8 mouse cellular contexts compared by ENCODE assay signal in the genomic region with DNA sequence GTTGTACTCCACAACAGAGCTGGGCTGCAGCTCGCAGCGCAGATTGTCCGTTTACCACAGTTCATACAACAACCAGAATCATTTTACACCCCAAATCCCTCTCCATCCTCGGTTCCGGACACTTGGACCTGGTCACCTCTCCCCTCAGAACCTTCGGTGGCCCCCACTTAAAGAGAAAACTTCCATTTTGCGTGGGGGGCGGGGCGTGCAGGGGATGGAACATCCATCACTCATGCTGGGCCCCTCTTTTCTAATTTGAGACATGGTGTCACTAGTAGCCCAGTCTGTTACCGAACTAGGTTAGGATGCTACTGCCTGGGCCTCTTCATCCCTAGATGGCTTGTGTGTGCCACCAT. TPM values are rescaled to one million over a fixed set of nuclear protein-coding genes. Genes with fewer than 3 reads are reported as not detected.
DNase-seq lines count a peak whose midpoint lies in the region; ATAC-seq and TF ChIP-seq lines count a peak whose summit lies in the region.

No protein-coding gene starts in this region.

- DNase-seq in kidney, postnatal 14 days = no peak
- no peak for DNase-seq in G1E (ENCODE audit: low spot score)
- no peak for DNase-seq in forebrain, embryonic 11.5 days (ENCODE audit: low spot score)
- DNase-seq in limb, embryonic 11.5 days (ENCODE audit: low spot score) = no peak
- no peak for DNase-seq in B cell, adult 2 months
- DNase-seq in layer of hippocampus, postnatal 10 days (ENCODE audit: low spot score in 2 of 2) = no peak

- H3K27me3 ChIP-seq in kidney, embryonic 15.5 days = no peaks in the 10 kb centered on the region
- H3K27me3 ChIP-seq in G1E (ENCODE audit: insufficient read depth, low read length) = peaks cover 12% of the 10 kb centered on the region; the same call in 1 of the 2 replicates
- no peaks in the 10 kb centered on the region for H3K27me3 ChIP-seq in forebrain, embryonic 11.5 days (ENCODE audit: control insufficient read depth, insufficient read depth, low read length)
- H3K27me3 ChIP-seq in limb, embryonic 11.5 days (ENCODE audit: control insufficient read depth, insufficient read depth, low read length) = 0 out of 2 replicates have a peak, but pooled peaks cover 4% of the 10 kb centered on the region
- H3K27me3 ChIP-seq in neural tube, embryonic 13.5 days = no peaks in the 10 kb centered on the region

- H3K9ac ChIP-seq in kidney, embryonic 15.5 days = peak overlapping the region; percentile 64
- peak overlapping the region; percentile 72 for H3K9ac ChIP-seq in forebrain, embryonic 11.5 days (ENCODE audit: low read length)
- peak overlapping the region; percentile 75 for H3K9ac ChIP-seq in limb, embryonic 11.5 days (ENCODE audit: low read length)
- peak overlapping the region; percentile 79 for H3K9ac ChIP-seq in neural tube, embryonic 13.5 days

- H3K4me1 ChIP-seq in kidney, embryonic 15.5 days = peaks cover 9% of the 10 kb centered on the region; the same call in 1 of the 2 replicates
- peaks cover 24% of the 10 kb centered on the region for H3K4me1 ChIP-seq in G1E (ENCODE audit: insufficient read depth, low read depth, low read length)
- peaks cover 4% of the 10 kb centered on the region; the same call in 1 of the 2 replicates for H3K4me1 ChIP-seq in forebrain, embryonic 11.5 days (replicated peaks; ENCODE audit: control insufficient read depth, insufficient read depth, low read length)
- H3K4me1 ChIP-seq in limb, embryonic 11.5 days (ENCODE audit: control insufficient read depth, insufficient read depth, low read length) = no peaks in the 10 kb centered on the region
- H3K4me1 ChIP-seq in neural tube, embryonic 13.5 days (replicated peaks) = peaks cover 6% of the 10 kb centered on the region

- no peak for TF ChIP-seq CTCF in G1E (IDR thresholded peaks at IDR 0.05; ENCODE audit: low read depth, low read length)

- H3K4me3 ChIP-seq in kidney, embryonic 15.5 days (replicated peaks) = peak overlapping the region; percentile 50
- peak overlapping the region; percentile 71 for H3K4me3 ChIP-seq in G1E (ENCODE audit: low read depth, low read length)
- H3K4me3 ChIP-seq in forebrain, embryonic 11.5 days (ENCODE audit: low read depth, low read length) = peak overlapping the region; percentile 37
- H3K4me3 ChIP-seq in limb, embryonic 11.5 days (ENCODE audit: low read depth, low read length) = peak overlapping the region; percentile 37
- peak overlapping the region; percentile 46 for H3K4me3 ChIP-seq in neural tube, embryonic 13.5 days

- ATAC-seq in kidney, embryonic 15.5 days (replicated peaks; ENCODE audit: low FRiP score) = no peak; the same call in 1 of the 2 replicates
- no peak for ATAC-seq in G1E (ENCODE audit: extremely low read depth, insufficient number of reproducible peaks, low FRiP score, poor library complexity, severe bottlenecking)
- peak; percentile 4 for ATAC-seq in forebrain, embryonic 11.5 days (replicated peaks; ENCODE audit: low FRiP score)
- no peak for ATAC-seq in limb, embryonic 11.5 days (ENCODE audit: insufficient number of reproducible peaks, low FRiP score, low TSS enrichment, low read depth)
- peak; percentile 25 for ATAC-seq in neural tube, embryonic 13.5 days (ENCODE audit: low read depth)

- 21% methylated on average over 10 of the region's 10 CpGs for WGBS in kidney, embryonic 15.5 days
- WGBS in forebrain, embryonic 11.5 days = 24% methylated on average over 10 of the region's 10 CpGs
- 19% methylated on average over 10 of the region's 10 CpGs for WGBS in limb, embryonic 11.5 days
- WGBS in neural tube, embryonic 13.5 days = 20% methylated on average over 10 of the region's 10 CpGs

- peak overlapping the region; percentile 95 for H3K27ac ChIP-seq in kidney, embryonic 15.5 days
- peak overlapping the region; percentile 83 for H3K27ac ChIP-seq in forebrain, embryonic 11.5 days (ENCODE audit: low read depth, low read length)
- peak overlapping the region; percentile 60; the same call in 1 of the 2 replicates for H3K27ac ChIP-seq in limb, embryonic 11.5 days (replicated peaks; ENCODE audit: low read depth, low read length)
- H3K27ac ChIP-seq in neural tube, embryonic 13.5 days (replicated peaks) = peak overlapping the region; percentile 95

- no peaks in the 10 kb centered on the region for H3K9me3 ChIP-seq in kidney, embryonic 15.5 days (replicated peaks)
- H3K9me3 ChIP-seq in G1E (replicated peaks) = no peaks in the 10 kb centered on the region
- H3K9me3 ChIP-seq in forebrain, embryonic 11.5 days (ENCODE audit: control insufficient read depth, low read length) = no peaks in the 10 kb centered on the region
- H3K9me3 ChIP-seq in limb, embryonic 11.5 days (ENCODE audit: control insufficient read depth, low read length) = no peaks in the 10 kb centered on the region
- no peaks in the 10 kb centered on the region for H3K9me3 ChIP-seq in neural tube, embryonic 13.5 days

- peak overlapping the region; percentile 78 for H3K4me2 ChIP-seq in kidney, embryonic 15.5 days
- peak overlapping the region; percentile 71 for H3K4me2 ChIP-seq in forebrain, embryonic 11.5 days (ENCODE audit: low read depth, low read length, severe bottlenecking)
- H3K4me2 ChIP-seq in limb, embryonic 11.5 days (ENCODE audit: low read depth, severe bottlenecking) = peak overlapping the region; percentile 63
- H3K4me2 ChIP-seq in neural tube, embryonic 13.5 days = peak overlapping the region; percentile 69

- H3K36me3 ChIP-seq in kidney, embryonic 15.5 days = no peaks in the 10 kb centered on the region
- peaks cover 3% of the 10 kb centered on the region for H3K36me3 ChIP-seq in G1E (replicated peaks)
- no peaks in the 10 kb centered on the region for H3K36me3 ChIP-seq in forebrain, embryonic 11.5 days (ENCODE audit: control insufficient read depth, insufficient read depth, low read length)
- no peaks in the 10 kb centered on the region for H3K36me3 ChIP-seq in limb, embryonic 11.5 days (ENCODE audit: control insufficient read depth, insufficient read depth, low read length)
- H3K36me3 ChIP-seq in neural tube, embryonic 13.5 days = no peaks in the 10 kb centered on the region

RNA-seq across cellular contexts. Expression of a gene that starts 0.8 kb away (rescaled TPM):
- 2.5 and 2.8 TPM in 2 replicates for polyA plus RNA-seq in kidney, embryonic 15.5 days (2015; fragmentation: Nextera tagmentation; extraction: Ambion mirVana)
- total RNA-seq in G1E (2014; fragmentation: Nextera tagmentation) = 1.2 and 5.1 TPM in 2 replicates
- total RNA-seq in G1E (2017) = 0.66 and 0.93 TPM in 2 replicates
- 2.4 and 3.1 TPM in 2 replicates for polyA plus RNA-seq in G1E (2012)
- polyA plus RNA-seq in forebrain, embryonic 11.5 days (2014; fragmentation: Nextera tagmentation; extraction: Ambion mirVana) = 4.3 and 5.3 TPM in 2 replicates
- polyA plus RNA-seq in limb, embryonic 11.5 days (2014; fragmentation: Nextera tagmentation; extraction: Ambion mirVana) = 2.6 TPM in 2 replicates
- polyA plus RNA-seq in neural tube, embryonic 13.5 days (2015; fragmentation: Nextera tagmentation; extraction: Ambion mirVana) = 8.8 and 9.7 TPM in 2 replicates
- 10 to 100 TPM; 10.4 to 12.8 TPM for total RNA-seq in layer of hippocampus, postnatal 10 days (2021)

RNA-seq across cellular contexts. Expression of a gene that starts 9.3 kb away (rescaled TPM):
- 84.2 and 93.7 TPM in 2 replicates for polyA plus RNA-seq in kidney, embryonic 15.5 days (2015; fragmentation: Nextera tagmentation; extraction: Ambion mirVana)
- total RNA-seq in G1E (2014; fragmentation: Nextera tagmentation) (40.3 and 47.7 TPM in 2 replicates), G1E (2017) (66.9 and 71.7 TPM in 2 replicates)
- polyA plus RNA-seq in G1E (2012) = 297 and 313 TPM in 2 replicates
- 71.2 and 75.1 TPM in 2 replicates for polyA plus RNA-seq in forebrain, embryonic 11.5 days (2014; fragmentation: Nextera tagmentation; extraction: Ambion mirVana)
- 83.9 and 87.3 TPM in 2 replicates for polyA plus RNA-seq in limb, embryonic 11.5 days (2014; fragmentation: Nextera tagmentation; extraction: Ambion mirVana)
- 48.1 and 51.9 TPM in 2 replicates for polyA plus RNA-seq in neural tube, embryonic 13.5 days (2015; fragmentation: Nextera tagmentation; extraction: Ambion mirVana)
- 10 to 100 TPM; 28.9 to 35.8 TPM for total RNA-seq in layer of hippocampus, postnatal 10 days (2021)

RNA-seq across cellular contexts. Expression of a gene that starts 10.2 kb away (rescaled TPM):
- polyA plus RNA-seq in kidney, embryonic 15.5 days (2015; fragmentation: Nextera tagmentation; extraction: Ambion mirVana) = 15.2 and 16.1 TPM in 2 replicates
- total RNA-seq in G1E (2014; fragmentation: Nextera tagmentation) = not detected in 2 replicates
- total RNA-seq in G1E (2017) = 0.05 TPM in 1 of 2 replicates, not detected in the other
- polyA plus RNA-seq in G1E (2012) = 0.04 and 0.05 TPM in 2 replicates
- 1.3 and 1.6 TPM in 2 replicates for polyA plus RNA-seq in forebrain, embryonic 11.5 days (2014; fragmentation: Nextera tagmentation; extraction: Ambion mirVana)
- 1.2 and 1.4 TPM in 2 replicates for polyA plus RNA-seq in limb, embryonic 11.5 days (2014; fragmentation: Nextera tagmentation; extraction: Ambion mirVana)
- 2.6 and 2.7 TPM in 2 replicates for polyA plus RNA-seq in neural tube, embryonic 13.5 days (2015; fragmentation: Nextera tagmentation; extraction: Ambion mirVana)
- 10 to 100 TPM; 48.2 to 55.5 TPM for total RNA-seq in layer of hippocampus, postnatal 10 days (2021)

RNA-seq across cellular contexts. Expression of a gene that starts 19.7 kb away (rescaled TPM):
- polyA plus RNA-seq in kidney, embryonic 15.5 days (2015; fragmentation: Nextera tagmentation; extraction: Ambion mirVana) = 319 and 321 TPM in 2 replicates
- 198 and 222 TPM in 2 replicates for total RNA-seq in G1E (2014; fragmentation: Nextera tagmentation)
- total RNA-seq in G1E (2017) = 173 and 175 TPM in 2 replicates
- polyA plus RNA-seq in G1E (2012) = 475 and 545 TPM in 2 replicates
- polyA plus RNA-seq in forebrain, embryonic 11.5 days (2014; fragmentation: Nextera tagmentation; extraction: Ambion mirVana) = 334 and 367 TPM in 2 replicates
- 377 and 383 TPM in 2 replicates for polyA plus RNA-seq in limb, embryonic 11.5 days (2014; fragmentation: Nextera tagmentation; extraction: Ambion mirVana)
- 253 and 267 TPM in 2 replicates for polyA plus RNA-seq in neural tube, embryonic 13.5 days (2015; fragmentation: Nextera tagmentation; extraction: Ambion mirVana)
- total RNA-seq in layer of hippocampus, postnatal 10 days (2021) = 100 to 1,000 TPM; 137 to 144 TPM

Comparison
In these comparisons a context has a peak if more than half of its experiments do, and no peak if none do; other contexts are left out.
1. ATAC-seq: peak in forebrain, embryonic 11.5 days (single experiment) and neural tube, embryonic 13.5 days (single experiment); none in kidney, embryonic 15.5 days (single experiment), G1E (single experiment) and limb, embryonic 11.5 days (single experiment).
2. Peak in every context shown above with its lines, with median percentiles within 50 percentile points of each other: H3K27ac ChIP-seq, H3K4me2 ChIP-seq, H3K4me3 ChIP-seq and H3K9ac ChIP-seq.